Mouse (Mus musculus) embryonic facial prominence, embryonic 14.5 days (tissue): ENCODE data around the gene Hoxa11. TPM values are rescaled to one million over a fixed set of nuclear protein-coding genes. Genes with fewer than 3 reads are reported as not detected.

Experiments used
- ATAC-seq: fragments of 200-750 bp; cut with Nextera tagmentation; 2 replicates; pipeline ENCODE4 v1.8.0; 2017; ENCODE audit warnings: low read depth, moderate number of reproducible peaks, moderate TSS enrichment
- DNase-seq: peaks from one replicate; pipeline ENCODE4 v3.0.0-alpha.2; 2015; ENCODE audit warnings: low spot score
- H3K27ac ChIP-seq: fragments of 300-500 bp; sonication (generic); replicated peaks from 2 replicates; pipeline ENCODE4 v1.5.1; 2014; ENCODE audit warnings: low read depth, mild to moderate bottlenecking, low read length, moderate library complexity
- H3K27me3 ChIP-seq: fragments of 300-500 bp; sonication (generic); replicated peaks from 2 replicates; pipeline ENCODE4 v1.6.1; 2014; ENCODE audit warnings: low read length; ENCODE audit not compliant: control insufficient read depth, insufficient read depth
- H3K36me3 ChIP-seq: fragments of 300-500 bp; sonication (generic); 2 replicates; pipeline ENCODE4 v1.6.1; 2014; ENCODE audit warnings: low read length, mixed read lengths; ENCODE audit not compliant: control insufficient read depth, insufficient read depth
- H3K4me1 ChIP-seq: fragments of 300-500 bp; sonication (generic); 2 replicates; pipeline ENCODE4 v1.6.1; 2014; ENCODE audit warnings: antibody characterized with exemption, low read length; ENCODE audit not compliant: control insufficient read depth, insufficient read depth
- H3K4me2 ChIP-seq: fragments of 300-500 bp; sonication (generic); 2 replicates; pipeline ENCODE4 v1.6.1; 2014; ENCODE audit warnings: low read depth, mild to moderate bottlenecking, low read length, moderate library complexity, mixed read lengths
- H3K4me3 ChIP-seq: fragments of 300-500 bp; sonication (generic); 2 replicates; pipeline ENCODE4 v1.5.1; 2014; ENCODE audit warnings: low read depth, mild to moderate bottlenecking, low read length
- H3K9ac ChIP-seq: fragments of 300-500 bp; sonication (generic); 2 replicates; pipeline ENCODE4 v1.6.1; 2014; ENCODE audit warnings: low read depth, mild to moderate bottlenecking, low read length, moderate library complexity, mixed read lengths
- H3K9me3 ChIP-seq: fragments of 300-500 bp; sonication (generic); 2 replicates; pipeline ENCODE4 v1.6.1; 2016; ENCODE audit warnings: low read length; ENCODE audit not compliant: control insufficient read depth
- WGBS: fragments of 180-500 bp; shearing (Covaris S2); extraction: QIAGEN DNeasy Blood & Tissue Kit; methylation state at CpG from one replicate; pipeline ENCODE4 v1.1.7; 2014; 5-methylcytosine and 5-hydroxymethylcytosine counted together
- microRNA counts: library from miRNA; unstranded; fragments of <30 nt; microRNA quantifications from one replicate; lab custom pipeline; 2017
- microRNA-seq: library from miRNA; unstranded; fragments of <30 nt; microRNA quantifications from one replicate; pipeline ENCODE4, GENCODE M21; 2016; ENCODE audit warnings: borderline number of aligned reads
- polyA plus RNA-seq: library from polyadenylated mRNA; unstranded; fragments of >200 nt; fragmentation: Nextera tagmentation; extraction: Ambion mirVana; gene quantifications from 2 replicates; pipeline ENCODE4 v1.2.1, GENCODE M21; 2014

Hoxa11 gene
- polyA plus RNA-seq, 1 experiment from 2014 or later = not detected

- H3K27me3 ChIP-seq = peaks cover 100% of the 10 kb centered on the region
- ATAC-seq (no peak), DNase-seq (no peak)
- H3K36me3 ChIP-seq = no peaks in the 10 kb centered on the region
- H3K4me1 ChIP-seq = peaks cover 6% of the 10 kb centered on the region
- no peak overlapping the region for H3K27ac ChIP-seq
- H3K9ac ChIP-seq = no peak overlapping the region
- no peak overlapping the region for H3K4me3 ChIP-seq
- H3K4me2 ChIP-seq = no peak overlapping the region
- no peaks in the 10 kb centered on the region for H3K9me3 ChIP-seq
- whole genome bisulfite sequencing = 6% methylated on average over 10 of the region's 10 CpGs
These were observed 50.9 kb downstream of the Hoxa11 start for GRCm38 (mm10) chr6:52194690-52195089.

MicroRNAs encoded within 50 kb of the gene (microRNA counts, 519-probe panel; counts per million panel counts)
- microRNA mmu-miR-196b (lab: Ali Mortazavi, UCI) = 2,357 counts per million, percentile 42 among the panel's probes with 10 or more counts

Small RNA genes within 50 kb of the gene (microRNA-seq; reads per million reads assigned to microRNA genes)
- 39.3 reads per million, percentile 41 among the genes with 10 or more reads in this experiment for gene Mir196b

Other genes with a start within 250 kb of the Hoxa11 start
- gene Skap2, start 233.3 kb downstream of the Hoxa11 start, polyA plus RNA-seq = 18.9 and 25.2 TPM in 2 replicates
- gene Hoxa1, start 87.5 kb downstream of the Hoxa11 start, polyA plus RNA-seq = 1.4 and 1.7 TPM in 2 replicates
- 7.2 and 11.1 TPM in 2 replicates for gene Hoxa2, start 81.0 kb downstream of the Hoxa11 start, polyA plus RNA-seq
- gene 5730596B20Rik, start 68.3 kb downstream of the Hoxa11 start, polyA plus RNA-seq = 0.10 and 0.46 TPM in 2 replicates
- gene Hoxa4, start 54.1 kb downstream of the Hoxa11 start, polyA plus RNA-seq = 1.1 and 1.6 TPM in 2 replicates
- gene Hoxa5, start 41.2 kb downstream of the Hoxa11 start, polyA plus RNA-seq = 2.4 and 3.3 TPM in 2 replicates
- 0.48 TPM in 1 of 2 replicates, not detected in the other for gene Hoxa6, start 37.1 kb downstream of the Hoxa11 start, polyA plus RNA-seq
- 2.8 TPM in 2 replicates for gene Hoxa3, start 32.5 kb downstream of the Hoxa11 start, polyA plus RNA-seq
- not detected in 2 replicates for gene Gm28308, start 32.5 kb downstream of the Hoxa11 start, polyA plus RNA-seq
- 0.21 and 1.4 TPM in 2 replicates for gene Hoxa7, start 24.0 kb downstream of the Hoxa11 start, polyA plus RNA-seq
- gene Hoxa9, start 14.7 kb downstream of the Hoxa11 start, polyA plus RNA-seq = 0.33 and 2.3 TPM in 2 replicates
- 1.9 TPM in 1 of 2 replicates, not detected in the other for gene Hoxa10, start 5.0 kb downstream of the Hoxa11 start, polyA plus RNA-seq
- gene Hoxa13, start 15.1 kb upstream of the Hoxa11 start, polyA plus RNA-seq = not detected in 2 replicates
- 0.24 TPM in 1 of 2 replicates, not detected in the other for gene Evx1, start 67.7 kb upstream of the Hoxa11 start, polyA plus RNA-seq